Mouse (Mus musculus) small intestine, adult 2 months (tissue): ENCODE results near the gene Ccdc12.

Experiments used
- CTCF ChIP-seq: fragments of 200-500 bp; IDR thresholded peaks from 2 replicates; pipeline ENCODE4 v1.5.1; 2012; ENCODE audit warnings: low read depth, mild to moderate bottlenecking, control low read depth, inconsistent platforms, low read length, moderate library complexity, mixed read lengths; ENCODE audit not compliant: insufficient replicate concordance, insufficient read length; ENCODE audit errors: extremely low read depth
- POLR2A ChIP-seq: fragments of 200-500 bp; IDR thresholded peaks from 2 replicates; pipeline ENCODE4 v1.6.1; 2012; ENCODE audit warnings: low read depth, mild to moderate bottlenecking, control low read depth, inconsistent platforms, low read length, moderate library complexity

GRCm38 (mm10) chr9:110739961-110740360 lies 83.7 kb downstream of the Ccdc12 start:
- TF ChIP-seq POLR2A: no peak
- no peak for TF ChIP-seq CTCF
